Mouse (Mus musculus) MEL (cell line): Measurements from ENCODE around the gene Car6. TPM values are rescaled to one million over a fixed set of nuclear protein-coding genes. Genes with fewer than 3 reads are reported as not detected.

ENCODE experiments used
- DNase-seq: peaks from one replicate; pipeline ENCODE4 v3.0.0; 2011; ENCODE audit warnings: low read depth, low spot score
- H3K27ac ChIP-seq: 2 replicates; pipeline ENCODE4 v1.5.1; 2012; ENCODE audit warnings: low read depth, mild to moderate bottlenecking, control low read depth, low read length, moderate library complexity; ENCODE audit not compliant: control insufficient read depth
- H3K27me3 ChIP-seq, 2 experiments: fragments of 150-350 bp in 1 of 2; sonication (generic) in 1 of 2; 2 replicates each; pipeline ENCODE4 v1.6.1; 2012; ENCODE audit warnings: low read length in 2 of 2, mild to moderate bottlenecking in 2 of 2, improper control_type of control experiment in 1 of 2, moderate library complexity in 1 of 2; ENCODE audit not compliant: insufficient read depth in 2 of 2, control insufficient read depth in 1 of 2
- H3K36me3 ChIP-seq, 2 experiments: 2 replicates each; pipeline ENCODE4 v1.6.1; 2012 to 2014; ENCODE audit warnings: low read length in 2 of 2, improper control_type of control experiment in 1 of 2, inconsistent platforms in 1 of 2, mild to moderate bottlenecking in 1 of 2; ENCODE audit not compliant: insufficient read depth in 2 of 2, control insufficient read depth in 1 of 2
- H3K4me1 ChIP-seq, 2 experiments: fragments of 150-350 bp in 1 of 2; sonication (generic) in 1 of 2; 2 replicates each; pipeline ENCODE4 v1.6.1; 2012; ENCODE audit warnings: low read length in 2 of 2, improper control_type of control experiment in 1 of 2, mild to moderate bottlenecking in 1 of 2; ENCODE audit not compliant: insufficient read depth in 2 of 2, control insufficient read depth in 1 of 2
- H3K4me3 ChIP-seq, 2 experiments: fragments of 150-350 bp in 1 of 2; sonication (generic) in 1 of 2; 2 replicates each; pipeline ENCODE4 v1.5.1; 2012; ENCODE audit warnings: low read depth in 2 of 2, low read length in 2 of 2, mild to moderate bottlenecking in 2 of 2, moderate library complexity in 2 of 2, control low read depth in 1 of 2, improper control_type of control experiment in 1 of 2; ENCODE audit not compliant: control insufficient read depth in 1 of 2, insufficient read depth in 1 of 2
- H3K79me2 ChIP-seq: 2 replicates; pipeline ENCODE4 v1.6.1; 2012; ENCODE audit warnings: mild to moderate bottlenecking, low read length, moderate library complexity; ENCODE audit not compliant: control insufficient read depth, poor library complexity, insufficient read depth
- H3K9ac ChIP-seq: 2 replicates; pipeline ENCODE4 v1.6.1; 2012; ENCODE audit warnings: low read depth, mild to moderate bottlenecking, control low read depth, low read length, moderate library complexity; ENCODE audit not compliant: control insufficient read depth, poor library complexity, severe bottlenecking
- H3K9me3 ChIP-seq: fragments of 150-350 bp; sonication (generic); replicated peaks from 2 replicates; pipeline ENCODE4 v1.6.1; 2012; ENCODE audit warnings: mild to moderate bottlenecking, low read length, improper control_type of control experiment, moderate library complexity; ENCODE audit not compliant: insufficient read depth
- BHLHE40 ChIP-seq: IDR thresholded peaks from 2 replicates; pipeline ENCODE4 v1.6.1; 2012; ENCODE audit warnings: low read depth, mild to moderate bottlenecking, inconsistent platforms, low read length, improper control_type of control experiment, borderline replicate concordance
- CHD1 ChIP-seq: IDR thresholded peaks from 2 replicates; pipeline ENCODE4 v1.6.1; 2012; ENCODE audit warnings: low read depth, mild to moderate bottlenecking, inconsistent platforms, low read length, improper control_type of control experiment
- CHD2 ChIP-seq: IDR thresholded peaks from 2 replicates; pipeline ENCODE4 v1.6.1; 2011; ENCODE audit warnings: low read length, improper control_type of control experiment
- ELF1 ChIP-seq: IDR thresholded peaks from 2 replicates; pipeline ENCODE4 v1.6.1; 2014; ENCODE audit warnings: low read depth, mild to moderate bottlenecking, inconsistent platforms, low read length, improper control_type of control experiment, moderate library complexity
- EP300 ChIP-seq, 2 experiments: IDR thresholded peaks; 2 replicates each; pipeline ENCODE4 v1.6.1; 2011; ENCODE audit warnings: improper control_type of control experiment in 2 of 2, low read length in 2 of 2, low read depth in 1 of 2, mild to moderate bottlenecking in 1 of 2
- GATA1 ChIP-seq: IDR thresholded peaks from 2 replicates; pipeline ENCODE4 v1.6.1; 2011; ENCODE audit warnings: low read depth, low read length, improper control_type of control experiment
- HCFC1 ChIP-seq: IDR thresholded peaks from 2 replicates; pipeline ENCODE4 v1.6.1; 2012; ENCODE audit warnings: low read depth, mild to moderate bottlenecking, inconsistent platforms, low read length, improper control_type of control experiment, moderate library complexity
- KAT2A ChIP-seq: conservative IDR thresholded peaks from 2 replicates; pipeline ENCODE4 v1.6.1; 2012; ENCODE audit warnings: low read depth, low read length, improper control_type of control experiment, inconsistent platforms
- MAX ChIP-seq: IDR thresholded peaks from 2 replicates; pipeline ENCODE4 v1.6.1; 2011; ENCODE audit warnings: low read length, improper control_type of control experiment
- MAZ ChIP-seq: IDR thresholded peaks from 2 replicates; pipeline ENCODE4 v1.6.1; 2012; ENCODE audit warnings: low read depth, mild to moderate bottlenecking, inconsistent platforms, low read length, improper control_type of control experiment
- MEF2A ChIP-seq: IDR thresholded peaks from 2 replicates; pipeline ENCODE4 v1.6.1; 2014; ENCODE audit warnings: low read depth, mild to moderate bottlenecking, inconsistent platforms, low read length, improper control_type of control experiment; ENCODE audit not compliant: poor library complexity, insufficient replicate concordance, severe bottlenecking; ENCODE audit errors: extremely low read depth
- NELFE ChIP-seq: IDR thresholded peaks from 2 replicates; pipeline ENCODE4 v1.6.1; 2011; ENCODE audit warnings: low read depth, low read length, improper control_type of control experiment
- NRF1 ChIP-seq: IDR thresholded peaks from 2 replicates; pipeline ENCODE4 v1.6.1; 2014; ENCODE audit warnings: low read depth, mild to moderate bottlenecking, inconsistent platforms, low read length, improper control_type of control experiment, moderate library complexity; ENCODE audit not compliant: poor library complexity, insufficient read depth, severe bottlenecking
- POLR2A ChIP-seq, 2 experiments: IDR thresholded peaks; 2 replicates each; pipeline ENCODE4 v1.6.1; 2011 to 2012; ENCODE audit warnings: low read length in 2 of 2, mild to moderate bottlenecking in 2 of 2, control low read depth in 1 of 2, improper control_type of control experiment in 1 of 2, low read depth in 1 of 2, moderate library complexity in 1 of 2; ENCODE audit not compliant: control insufficient read depth in 1 of 2, insufficient read depth in 1 of 2, poor library complexity in 1 of 2
- POLR2AphosphoS2 ChIP-seq: IDR thresholded peaks from 2 replicates; pipeline ENCODE4 v1.6.1; 2011; ENCODE audit warnings: low read length, improper control_type of control experiment
- RAD21 ChIP-seq: IDR thresholded peaks from 2 replicates; pipeline ENCODE4 v1.6.1; 2011; ENCODE audit warnings: mild to moderate bottlenecking, low read depth, low read length, improper control_type of control experiment
- RCOR1 ChIP-seq: IDR thresholded peaks from 2 replicates; pipeline ENCODE4 v1.6.1; 2012; ENCODE audit warnings: low read depth, mild to moderate bottlenecking, inconsistent platforms, low read length, improper control_type of control experiment
- TAL1 ChIP-seq: IDR thresholded peaks from 2 replicates; pipeline ENCODE4 v1.6.1; 2012; ENCODE audit warnings: mild to moderate bottlenecking, inconsistent platforms, low read length, moderate library complexity, mixed read lengths
- TBP ChIP-seq: IDR thresholded peaks from 2 replicates; pipeline ENCODE4 v1.8.0; 2011; ENCODE audit warnings: low read depth, low read length, improper control_type of control experiment
- TCF12 ChIP-seq: IDR thresholded peaks from 2 replicates; pipeline ENCODE4 v1.6.1; 2014; ENCODE audit warnings: low read depth, mild to moderate bottlenecking, inconsistent platforms, low read length, improper control_type of control experiment, moderate library complexity
- USF2 ChIP-seq, 2 experiments: IDR thresholded peaks; 2 replicates each; pipeline ENCODE4 v1.6.1; 2011 to 2012; ENCODE audit warnings: improper control_type of control experiment in 2 of 2, low read length in 2 of 2, borderline replicate concordance in 1 of 2, inconsistent platforms in 1 of 2, low read depth in 1 of 2, mild to moderate bottlenecking in 1 of 2; ENCODE audit not compliant: insufficient read depth in 1 of 2
- ZC3H11A ChIP-seq: IDR thresholded peaks from 2 replicates; pipeline ENCODE4 v1.6.1; 2012; ENCODE audit warnings: low read depth, mild to moderate bottlenecking, inconsistent platforms, low read length, improper control_type of control experiment
- ZMIZ1 ChIP-seq: IDR thresholded peaks from 2 replicates; pipeline ENCODE4 v1.6.1; 2012; ENCODE audit warnings: low read depth, mild to moderate bottlenecking, inconsistent platforms, low read length, improper control_type of control experiment, moderate library complexity
- ZNF384 ChIP-seq: IDR thresholded peaks from 2 replicates; pipeline ENCODE4 v1.6.1; 2012; ENCODE audit warnings: low read depth, mild to moderate bottlenecking, inconsistent platforms, low read length, improper control_type of control experiment
- polyA plus RNA-seq, 2 experiments: library from polyadenylated mRNA; stranded (reverse) in 1 of 2; unstranded in 1 of 2; fragments of >175 nt in 1 of 2; fragments of >200 nt in 1 of 2; gene quantifications; 2 replicates each; pipeline versions ENCODE4 v1.2.1 to v1.2.4; 2012; ENCODE audit warnings: low replicate concordance in 2 of 2, low read depth in 1 of 2; ENCODE audit not compliant: insufficient read length in 2 of 2, insufficient read depth in 1 of 2, missing spikeins in 1 of 2
- total RNA-seq: library from RNA; depleted of rRNA; stranded (reverse); fragments of 300-350 nt; gene quantifications from 2 replicates; pipeline ENCODE4 v1.2.3, GENCODE M21; 2012

Car6 gene
- total and polyA plus RNA-seq, 3 experiments, result 0.19 TPM; not detected in 2

DNA sequence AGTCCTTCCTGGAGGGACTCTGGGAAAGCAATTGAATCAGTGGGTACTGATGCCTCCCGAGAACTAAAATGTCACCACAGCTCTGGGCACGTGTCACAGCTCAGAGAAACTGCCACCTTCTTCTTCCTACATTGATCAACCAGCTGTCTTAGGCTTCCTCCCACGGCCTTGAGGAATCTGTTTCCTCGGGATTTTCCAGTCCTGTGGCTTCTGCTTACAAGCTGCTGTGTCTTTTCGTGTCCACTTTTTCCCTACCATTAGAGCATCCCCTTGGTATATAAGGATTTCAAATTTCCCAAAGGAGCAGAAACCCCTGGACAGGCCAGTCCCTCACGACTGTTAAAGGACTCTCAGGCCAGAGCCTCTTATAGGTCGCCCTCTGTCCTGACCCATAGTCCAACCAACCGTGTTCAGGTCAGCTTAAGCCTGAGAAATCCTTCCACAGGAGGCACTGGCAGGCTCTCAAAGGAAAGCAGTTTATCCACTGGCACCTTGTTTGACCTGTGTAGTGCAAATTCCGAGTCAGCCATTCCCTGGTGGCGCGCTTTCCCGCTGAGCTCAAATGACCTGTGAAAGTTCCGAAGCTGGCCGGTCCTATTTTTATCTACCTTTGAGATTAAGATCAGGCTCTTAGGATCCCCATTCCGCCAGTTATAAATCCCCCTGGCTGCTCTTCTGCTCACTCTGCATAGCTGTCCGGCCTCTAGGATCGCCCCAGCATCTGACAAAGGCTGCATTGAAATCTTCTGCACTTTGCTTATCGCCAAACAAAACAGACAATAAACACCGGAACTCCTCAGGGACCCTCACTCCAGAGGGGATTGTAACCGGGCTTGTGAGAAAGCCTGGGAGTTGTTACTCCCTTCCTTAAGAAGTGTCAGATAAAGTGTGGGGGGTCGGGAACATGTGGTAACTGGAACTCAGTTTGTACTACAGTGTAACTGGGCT is 29.6 kb upstream of the Car6 start:
- Histone ChIP-seq H3K9me3 (no peaks in the 10 kb centered on the region), H3K79me2 (no peaks in the 10 kb centered on the region), H3K4me1 (peaks cover under 1 to 14% of the 10 kb centered on the region in 2 experiments; a peak in 2 of 4 replicates), H3K27me3 (no peaks in the 10 kb centered on the region), H3K36me3 (peaks cover 0 to 11% of the 10 kb centered on the region in 2 experiments; a peak in 2 of 4 replicates), H3K4me3 (no peak overlapping the region), H3K9ac (no peak overlapping the region), H3K27ac (no peak overlapping the region)
- no peak for TF ChIP-seq POLR2AphosphoS2
- TF ChIP-seq TCF12, result no peak
- TF ChIP-seq NELFE, result no peak
- TF ChIP-seq BHLHE40, result no peak
- TF ChIP-seq ELF1, result no peak
- TF ChIP-seq GATA1, result no peak
- no peak for TF ChIP-seq MEF2A
- TF ChIP-seq NRF1, result no peak
- no peak for TF ChIP-seq RAD21
- TF ChIP-seq HCFC1, result no peak
- TF ChIP-seq USF2 (IDR thresholded peaks at IDR 0.05; ENCODE audit: borderline replicate concordance in 1 of 2, insufficient read depth in 1 of 2, low read depth in 1 of 2, low read length in 2 of 2), result no peak
- TF ChIP-seq POLR2A (IDR thresholded peaks at IDR 0.05; ENCODE audit: control insufficient read depth in 1 of 2, insufficient read depth in 1 of 2, low read depth in 1 of 2, low read length in 2 of 2, poor library complexity in 1 of 2), result no peak
- no peak for TF ChIP-seq EP300 (IDR thresholded peaks at IDR 0.05; ENCODE audit: low read depth in 1 of 2, low read length in 2 of 2)
- TF ChIP-seq ZC3H11A, result no peak
- no peak for TF ChIP-seq RCOR1
- no peak for TF ChIP-seq CHD1
- TF ChIP-seq TBP, result no peak
- TF ChIP-seq MAX, result no peak
- no peak for TF ChIP-seq KAT2A
- no peak for DNase-seq

DNA sequence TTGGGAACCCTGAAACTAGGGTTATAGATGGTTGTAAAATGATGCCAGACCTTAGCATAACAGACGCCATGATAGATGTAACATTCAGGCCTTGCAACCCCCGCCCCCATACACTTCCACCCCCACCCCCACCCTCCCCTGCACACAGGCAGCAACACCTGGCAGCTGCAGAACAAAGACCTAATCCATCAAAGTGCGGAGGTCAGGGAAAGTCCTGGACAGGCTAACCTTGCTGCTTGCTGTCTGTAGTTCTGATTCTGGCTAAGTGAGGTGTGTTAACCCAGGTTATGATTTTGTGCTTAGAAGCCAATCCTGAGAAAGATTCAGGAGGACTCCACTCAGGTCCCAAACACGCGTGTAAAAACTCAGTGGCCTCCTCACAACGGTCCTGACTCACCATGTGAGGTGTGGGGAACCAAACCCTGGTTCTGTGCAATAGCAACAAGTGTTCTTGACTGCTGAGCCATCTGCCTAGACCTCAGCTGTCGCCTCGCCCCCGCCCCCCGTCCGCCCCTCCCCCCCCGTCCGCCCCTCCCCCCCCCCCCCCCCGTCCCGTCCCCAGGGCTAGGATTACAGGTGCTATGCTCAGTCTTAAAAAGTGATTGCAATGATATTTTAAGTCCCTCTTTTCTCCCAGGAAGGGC is 28.7 kb upstream of the Car6 start:
- Histone ChIP-seq H3K79me2 (no peaks in the 10 kb centered on the region), H3K27ac (no peak overlapping the region), H3K36me3 (peaks cover 0 to 7% of the 10 kb centered on the region in 2 experiments; a peak in 2 of 4 replicates), H3K4me1 (peaks cover 0 to 9% of the 10 kb centered on the region in 2 experiments; a peak in 1 of 4 replicates)
- DNase-seq, result no peak
- TF ChIP-seq TAL1, result no peak
- no peak for TF ChIP-seq MAZ
- TF ChIP-seq MAX, result no peak
- TF ChIP-seq CHD2, result no peak
- no peak for TF ChIP-seq HCFC1
- TF ChIP-seq ZNF384, result no peak
- TF ChIP-seq USF2 (IDR thresholded peaks at IDR 0.05; ENCODE audit: borderline replicate concordance in 1 of 2, insufficient read depth in 1 of 2, low read depth in 1 of 2, low read length in 2 of 2), result no peak
- no peak for TF ChIP-seq ZMIZ1
- TF ChIP-seq, all 39 proteins: peak for 0
- no peak overlapping the region for H3K9ac ChIP-seq
- no peaks in the 10 kb centered on the region for H3K27me3 ChIP-seq
- H3K9me3 ChIP-seq, result no peaks in the 10 kb centered on the region
- no peak overlapping the region for H3K4me3 ChIP-seq
